Mouse (Mus musculus): ENCODE measurements at regions not wholly inside any gene's neighbourhood (a gene's known extent, or its start where the extent isn't known, plus 50 kb on each side); places are given as distances from the start of the nearest gene placed in this dataset.

GRCm38 (mm10) chr11:56215706-56216105 lies 174.9 kb upstream of the Nmur2 start:
- H3K4me3 ChIP-seq (ENCODE audit: insufficient read depth, low read depth, low read length): no peak overlapping the region
- no peak overlapping the region for H3K27ac ChIP-seq (ENCODE audit: insufficient read depth, low read depth, low read length)
- no peaks in the 10 kb centered on the region for H3K4me1 ChIP-seq (ENCODE audit: control insufficient read depth, insufficient read depth, low read length)
- 66% methylated on average over 2 of the region's 2 CpGs for WGBS
- TF ChIP-seq POLR2A (IDR thresholded peaks at IDR 0.05; ENCODE audit: insufficient read depth, low read depth, low read length) (no peak), CTCF (IDR thresholded peaks at IDR 0.05; ENCODE audit: insufficient read depth, low read depth, low read length) (no peak)

- 91% methylated on average over 3 of the region's 3 CpGs for WGBS
- no peak overlapping the region for H3K4me3 ChIP-seq (ENCODE audit: insufficient read depth, low read depth, low read length)
- no peak overlapping the region for H3K27ac ChIP-seq (ENCODE audit: insufficient read depth, low read depth, low read length)
- TF ChIP-seq POLR2A (IDR thresholded peaks at IDR 0.05; ENCODE audit: insufficient read depth, low read depth, low read length) (no peak), CTCF (IDR thresholded peaks at IDR 0.05; ENCODE audit: insufficient read depth, low read depth, low read length) (no peak)
- no peaks in the 10 kb centered on the region for H3K4me1 ChIP-seq (ENCODE audit: control insufficient read depth, insufficient read depth, low read length)
These were observed 161.0 kb upstream of the Nmur2 start for GRCm38 (mm10) chr11:56201844-56202243.

- Histone ChIP-seq H3K4me3 (ENCODE audit: insufficient read depth, low read depth, low read length) (no peak overlapping the region), H3K4me1 (ENCODE audit: control insufficient read depth, insufficient read depth, low read length) (no peaks in the 10 kb centered on the region), H3K27ac (ENCODE audit: insufficient read depth, low read depth, low read length) (no peak overlapping the region)
- TF ChIP-seq CTCF (IDR thresholded peaks at IDR 0.05; ENCODE audit: insufficient read depth, low read depth, low read length) (no peak), POLR2A (IDR thresholded peaks at IDR 0.05; ENCODE audit: insufficient read depth, low read depth, low read length) (no peak)
- WGBS: 66% methylated on average over 3 of the region's 3 CpGs
These were observed 154.5 kb upstream of the Nmur2 start for GRCm38 (mm10) chr11:56195316-56195715.

- 29% methylated on average over 2 of the region's 2 CpGs for WGBS
- Histone ChIP-seq H3K27ac (ENCODE audit: insufficient read depth, low read depth, low read length) (no peak overlapping the region), H3K4me1 (ENCODE audit: control insufficient read depth, insufficient read depth, low read length) (no peaks in the 10 kb centered on the region), H3K4me3 (ENCODE audit: insufficient read depth, low read depth, low read length) (no peak overlapping the region)
- TF ChIP-seq CTCF (IDR thresholded peaks at IDR 0.05; ENCODE audit: insufficient read depth, low read depth, low read length): no peak
- no peak for TF ChIP-seq POLR2A (IDR thresholded peaks at IDR 0.05; ENCODE audit: insufficient read depth, low read depth, low read length)
These were observed 152.6 kb upstream of the Nmur2 start for GRCm38 (mm10) chr11:56193426-56193825.

- H3K4me3 ChIP-seq (ENCODE audit: insufficient read depth, low read depth, low read length): no peak overlapping the region
- WGBS: 92% methylated on average over 1 of the region's 1 CpGs
- H3K27ac ChIP-seq (ENCODE audit: insufficient read depth, low read depth, low read length): no peak overlapping the region
- TF ChIP-seq POLR2A (IDR thresholded peaks at IDR 0.05; ENCODE audit: insufficient read depth, low read depth, low read length): no peak
- TF ChIP-seq CTCF (IDR thresholded peaks at IDR 0.05; ENCODE audit: insufficient read depth, low read depth, low read length): no peak
- 0 out of 2 replicates have a peak, but pooled peaks cover 2% of the 10 kb centered on the region for H3K4me1 ChIP-seq (ENCODE audit: control insufficient read depth, insufficient read depth, low read length)
These were observed 133.1 kb upstream of the Nmur2 start for GRCm38 (mm10) chr11:56173895-56174294.

- Histone ChIP-seq H3K4me1 (ENCODE audit: control insufficient read depth, insufficient read depth, low read length) (0 out of 2 replicates have a peak, but pooled peaks cover 2% of the 10 kb centered on the region), H3K4me3 (ENCODE audit: insufficient read depth, low read depth, low read length) (no peak overlapping the region), H3K27ac (ENCODE audit: insufficient read depth, low read depth, low read length) (no peak overlapping the region)
- no peak for TF ChIP-seq CTCF (IDR thresholded peaks at IDR 0.05; ENCODE audit: insufficient read depth, low read depth, low read length)
- WGBS: 51% methylated on average over 3 of the region's 3 CpGs
These were observed 132.4 kb upstream of the Nmur2 start for GRCm38 (mm10) chr11:56173246-56173645.

- Histone ChIP-seq H3K4me1 (ENCODE audit: control insufficient read depth, insufficient read depth, low read length) (peaks cover 4% of the 10 kb centered on the region; the same call in 1 of the 2 replicates), H3K4me3 (ENCODE audit: insufficient read depth, low read depth, low read length) (no peak overlapping the region), H3K27ac (ENCODE audit: insufficient read depth, low read depth, low read length) (no peak overlapping the region)
- 34% methylated on average over 9 of the region's 9 CpGs for WGBS
- TF ChIP-seq CTCF (IDR thresholded peaks at IDR 0.05; ENCODE audit: insufficient read depth, low read depth, low read length) (no peak), POLR2A (IDR thresholded peaks at IDR 0.05; ENCODE audit: insufficient read depth, low read depth, low read length) (no peak)
These were observed 128.8 kb upstream of the Nmur2 start for GRCm38 (mm10) chr11:56169576-56169975.

GRCm38 (mm10) chr11:56166849-56167248 lies 126.0 kb upstream of the Nmur2 start:
- H3K27ac ChIP-seq (ENCODE audit: insufficient read depth, low read depth, low read length): no peak overlapping the region
- TF ChIP-seq CTCF (IDR thresholded peaks at IDR 0.05; ENCODE audit: insufficient read depth, low read depth, low read length) (no peak), POLR2A (IDR thresholded peaks at IDR 0.05; ENCODE audit: insufficient read depth, low read depth, low read length) (no peak)
- H3K4me1 ChIP-seq (ENCODE audit: control insufficient read depth, insufficient read depth, low read length): peaks cover 4% of the 10 kb centered on the region; the same call in 1 of the 2 replicates
- WGBS: 56% methylated on average over 2 of the region's 2 CpGs
- no peak overlapping the region for H3K4me3 ChIP-seq (ENCODE audit: insufficient read depth, low read depth, low read length)

- no peak overlapping the region for H3K27ac ChIP-seq (ENCODE audit: insufficient read depth, low read depth, low read length)
- TF ChIP-seq CTCF (IDR thresholded peaks at IDR 0.05; ENCODE audit: insufficient read depth, low read depth, low read length) (no peak), POLR2A (IDR thresholded peaks at IDR 0.05; ENCODE audit: insufficient read depth, low read depth, low read length) (no peak)
- peaks cover 4% of the 10 kb centered on the region; the same call in 1 of the 2 replicates for H3K4me1 ChIP-seq (ENCODE audit: control insufficient read depth, insufficient read depth, low read length)
- 45% methylated on average over 5 of the region's 5 CpGs for WGBS
- H3K4me3 ChIP-seq (ENCODE audit: insufficient read depth, low read depth, low read length): no peak overlapping the region
These were observed 124.9 kb upstream of the Nmur2 start for GRCm38 (mm10) chr11:56165759-56166158.

- no peaks in the 10 kb centered on the region for H3K4me1 ChIP-seq (ENCODE audit: control insufficient read depth, insufficient read depth, low read length)
- no peak for TF ChIP-seq CTCF (IDR thresholded peaks at IDR 0.05; ENCODE audit: insufficient read depth, low read depth, low read length)
- no peak for TF ChIP-seq POLR2A (IDR thresholded peaks at IDR 0.05; ENCODE audit: insufficient read depth, low read depth, low read length)
- H3K27ac ChIP-seq (ENCODE audit: insufficient read depth, low read depth, low read length): no peak overlapping the region
- no peak overlapping the region for H3K4me3 ChIP-seq (ENCODE audit: insufficient read depth, low read depth, low read length)
- WGBS: 49% methylated on average over 2 of the region's 2 CpGs
These were observed 119.5 kb upstream of the Nmur2 start for GRCm38 (mm10) chr11:56160286-56160685.

All from olfactory bulb, adult 2 months (tissue).